30 mouse cellular contexts compared by ENCODE assay signal in the genomic region with DNA sequence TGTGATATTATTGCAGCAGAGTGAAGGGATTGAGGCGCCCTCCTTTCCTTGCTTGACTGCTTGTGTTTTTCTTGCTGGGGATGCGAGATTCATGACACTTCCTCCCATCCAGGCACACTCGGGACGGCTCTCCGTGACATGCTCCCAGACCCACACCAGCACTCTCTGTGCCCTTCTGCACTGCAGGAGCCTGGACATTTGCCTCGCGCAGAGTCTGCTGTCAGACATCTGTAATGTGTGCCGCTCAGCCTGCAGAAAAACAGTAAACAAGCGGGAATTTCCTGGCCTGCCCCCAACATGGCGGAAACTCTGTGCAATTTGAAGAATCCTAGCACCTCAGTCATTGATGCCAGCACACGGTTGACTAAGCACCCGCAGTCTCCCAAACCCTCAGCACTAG. TPM values are rescaled to one million over a fixed set of nuclear protein-coding genes. Genes with fewer than 3 reads are reported as not detected.
A peak's percentile ranks its signal among the peaks of the same experiment; 100 is the strongest.
DNase-seq lines count a peak whose midpoint lies in the region; ATAC-seq and TF ChIP-seq lines count a peak whose summit lies in the region.
"Had no signal": no experiment of that assay in that cellular context is flagged by ENCODE, and none has a peak within 500 bp of the region (broad histone marks: within the 10 kb centered on the region; RNA-seq: fewer than 3 reads in every experiment).

A gene (plus strand): TSS at position 343 of the 400 bp plus-strand sequence.

- TF ChIP-seq CTCF in lung, postnatal 0 days (IDR thresholded peaks at IDR 0.05): no peak
- TF ChIP-seq CTCF in E14TG2a.4 (conservative IDR thresholded peaks at IDR 0.05; ENCODE audit: low read length): no peak

- no peak within 1 kb of the TSS for H3K9ac ChIP-seq in kidney, embryonic 16.5 days (replicated peaks; ENCODE audit: low read length)
- no peak within 1 kb of the TSS for H3K9ac ChIP-seq in lung, postnatal 0 days (replicated peaks; ENCODE audit: low read depth)
- H3K9ac ChIP-seq: embryonic facial prominence, embryonic 12.5 days; hindbrain, embryonic 12.5 days; limb, embryonic 13.5 days; midbrain, embryonic 13.5 days; neural tube, embryonic 13.5 days had no signal

- 39% methylated on average over 12 of the region's 12 CpGs for WGBS in kidney, embryonic 16.5 days
- 49% methylated on average over 12 of the region's 12 CpGs for WGBS in lung, postnatal 0 days

- peak within 1 kb of the TSS; percentile 19; the same call in 1 of the 2 replicates for H3K4me2 ChIP-seq in kidney, embryonic 16.5 days (replicated peaks; ENCODE audit: low read depth, low read length)
- no peak within 1 kb of the TSS for H3K4me2 ChIP-seq in lung, postnatal 0 days (replicated peaks; ENCODE audit: low read depth, low read length)
- H3K4me2 ChIP-seq: embryonic facial prominence, embryonic 12.5 days; heart, embryonic 11.5 days; hindbrain, embryonic 12.5 days; limb, embryonic 13.5 days; liver, embryonic 11.5 days; midbrain, embryonic 13.5 days; neural tube, embryonic 13.5 days had no signal

- H3K4me3 ChIP-seq in kidney, embryonic 16.5 days (ENCODE audit: low read length): no peak within 1 kb of the TSS
- no peak within 1 kb of the TSS for H3K4me3 ChIP-seq in lung, postnatal 0 days (ENCODE audit: low read depth, low read length)
- H3K4me3 ChIP-seq in E14TG2a.4 (replicated peaks; ENCODE audit: low read length): peak within 1 kb of the TSS; percentile 46
- H3K4me3 ChIP-seq: embryonic facial prominence, embryonic 12.5 days; hindbrain, embryonic 12.5 days; limb, embryonic 13.5 days; midbrain, embryonic 13.5 days; neural tube, embryonic 13.5 days had no signal

- no peaks in the 10 kb centered on the region for H3K27me3 ChIP-seq in kidney, embryonic 16.5 days (ENCODE audit: insufficient read depth, low read length)
- H3K27me3 ChIP-seq in lung, postnatal 0 days (replicated peaks; ENCODE audit: insufficient read depth, low read length): no peaks in the 10 kb centered on the region
- no peaks in the 10 kb centered on the region; the same call in 1 of the 2 replicates for H3K27me3 ChIP-seq in E14TG2a.4 (ENCODE audit: insufficient read depth, low read length)
- H3K27me3 ChIP-seq: embryonic facial prominence, embryonic 12.5 days; hindbrain, embryonic 12.5 days; limb, embryonic 13.5 days; midbrain, embryonic 13.5 days; neural tube, embryonic 13.5 days had no signal

- TF ChIP-seq EP300 in lung, postnatal 0 days (IDR thresholded peaks at IDR 0.05): no peak

- no peak within 1 kb of the TSS for H3K27ac ChIP-seq in kidney, embryonic 16.5 days (ENCODE audit: low read length)
- H3K27ac ChIP-seq in lung, postnatal 0 days (ENCODE audit: low read length): no peak within 1 kb of the TSS
- H3K27ac ChIP-seq: embryonic facial prominence, embryonic 12.5 days; hindbrain, embryonic 12.5 days; hindbrain, postnatal 0 days; limb, embryonic 13.5 days; macrophage; midbrain, embryonic 13.5 days; neural tube, embryonic 13.5 days; stomach, postnatal 0 days had no signal

- ATAC-seq in kidney, embryonic 16.5 days (ENCODE audit: low FRiP score, low TSS enrichment): peak; percentile 60; the same call in 1 of the 2 replicates
- ATAC-seq in lung, postnatal 0 days: peak; percentile 17; the same call in 1 of the 2 replicates
- ATAC-seq: forebrain, embryonic 14.5 days; hindbrain, postnatal 0 days; intestine, embryonic 16.5 days; midbrain, embryonic 13.5 days had no signal

- H3K36me3 ChIP-seq in kidney, embryonic 16.5 days (ENCODE audit: insufficient read depth, low read length): no peaks in the 10 kb centered on the region
- no peaks in the 10 kb centered on the region for H3K36me3 ChIP-seq in lung, postnatal 0 days (ENCODE audit: insufficient read depth, low read length)
- H3K36me3 ChIP-seq in E14TG2a.4 (ENCODE audit: insufficient read depth, low read length): peaks cover 3% of the 10 kb centered on the region; the same call in 1 of the 2 replicates
- H3K36me3 ChIP-seq: embryonic facial prominence, embryonic 12.5 days; hindbrain, embryonic 12.5 days; limb, embryonic 13.5 days; midbrain, embryonic 13.5 days; neural tube, embryonic 13.5 days had no signal

- H3K9me3 ChIP-seq in kidney, embryonic 16.5 days (ENCODE audit: low read length): peaks cover 5% of the 10 kb centered on the region; the same call in 1 of the 2 replicates
- H3K9me3 ChIP-seq in lung, postnatal 0 days (ENCODE audit: low read length): no peaks in the 10 kb centered on the region
- H3K9me3 ChIP-seq in E14TG2a.4 (ENCODE audit: low read length): no peaks in the 10 kb centered on the region
- H3K9me3 ChIP-seq: embryonic facial prominence, embryonic 12.5 days; hindbrain, embryonic 12.5 days; midbrain, embryonic 13.5 days; neural tube, embryonic 13.5 days had no signal

- no peak for DNase-seq in kidney, adult 8-10 months
- peak; percentile 21 for DNase-seq in lung, postnatal 0 days (ENCODE audit: low spot score)
- DNase-seq in lung, postnatal 25 days (ENCODE audit: low spot score): no peak
- DNase-seq in NIH3T3 (ENCODE audit: low read depth): peak; percentile 43
- no peak for DNase-seq in urinary bladder, adult 18-20 months (ENCODE audit: low spot score in 2 of 2)
- DNase-seq: adrenal gland, postnatal 14 days; cerebellum, adult 11-12 months; cerebellum, adult 9-11 months; embryo, embryonic 11 days; gastrocnemius, postnatal 25 days; heart, adult 11 months; heart, postnatal 36 days; kidney, postnatal 25 days; right cerebral cortex, postnatal 4 days; thymus, postnatal 36 days had no signal

- H3K4me1 ChIP-seq in kidney, embryonic 16.5 days (ENCODE audit: insufficient read depth, low read length): no peaks in the 10 kb centered on the region
- no peaks in the 10 kb centered on the region for H3K4me1 ChIP-seq in lung, postnatal 0 days (ENCODE audit: insufficient read depth, low read depth, low read length)
- peaks cover 6% of the 10 kb centered on the region; the same call in 1 of the 2 replicates for H3K4me1 ChIP-seq in E14TG2a.4 (replicated peaks; ENCODE audit: low read depth, low read length)
- H3K4me1 ChIP-seq: embryonic facial prominence, embryonic 12.5 days; hindbrain, embryonic 12.5 days; limb, embryonic 13.5 days; midbrain, embryonic 13.5 days; neural tube, embryonic 13.5 days had no signal

RNA-seq across cellular contexts. Expression of the gene that starts here (rescaled TPM):
- 0.48 and 0.62 TPM in 2 replicates for polyA plus RNA-seq in kidney, embryonic 16.5 days (2015; fragmentation: Nextera tagmentation; extraction: Ambion mirVana)
- polyA plus RNA-seq in lung, postnatal 0 days (2015; fragmentation: Nextera tagmentation; extraction: Ambion mirVana): 0.06 TPM in 1 of 2 replicates, not detected in the other
- polyA plus RNA-seq: liver, embryonic 16.5 days; macrophage; stomach, postnatal 0 days had no signal

Comparison
In these comparisons a context has a peak if more than half of its experiments do, and no peak if none do; other contexts are left out.
1. Peak in ATAC-seq and H3K4me2 ChIP-seq in kidney, embryonic 16.5 days; RNA of the gene not detected or under 1 TPM.
2. Peak in DNase-seq and ATAC-seq in lung, postnatal 0 days; RNA of the gene not detected or under 1 TPM.